ENCODE assay signal across 13 mouse cellular contexts in genomic region chr15:56197425-56198201, GRCm38 (mm10).
DNase-seq lines count a peak whose midpoint lies in the region; ATAC-seq and TF ChIP-seq lines count a peak whose summit lies in the region.
"Had no signal": no experiment of that assay in that cellular context is flagged by ENCODE, and none has a peak within 500 bp of the region (broad histone marks: within the 10 kb centered on the region; RNA-seq: fewer than 3 reads in every experiment).

No protein-coding gene starts in this region.

- H3K4me3 ChIP-seq in forebrain, embryonic 13.5 days = no peak overlapping the region
- no peak overlapping the region for H3K4me3 ChIP-seq in forebrain, embryonic 10.5 days
- H3K4me3 ChIP-seq: embryonic facial prominence, embryonic 12.5 days had no signal

- H3K27ac ChIP-seq in forebrain, embryonic 13.5 days = no peak overlapping the region
- H3K27ac ChIP-seq in forebrain, embryonic 10.5 days = no peak overlapping the region
- H3K27ac ChIP-seq: embryonic facial prominence, embryonic 12.5 days; hindbrain, embryonic 14.5 days; liver, embryonic 14.5 days had no signal

- no peaks in the 10 kb centered on the region for H3K36me3 ChIP-seq in forebrain, embryonic 13.5 days (ENCODE audit: poor library complexity, severe bottlenecking)
- no peaks in the 10 kb centered on the region for H3K36me3 ChIP-seq in forebrain, embryonic 10.5 days (replicated peaks)
- H3K36me3 ChIP-seq: embryonic facial prominence, embryonic 12.5 days had no signal

- no peaks in the 10 kb centered on the region for H3K9me3 ChIP-seq in forebrain, embryonic 13.5 days (replicated peaks)
- H3K9me3 ChIP-seq in forebrain, embryonic 10.5 days = no peaks in the 10 kb centered on the region
- H3K9me3 ChIP-seq: embryonic facial prominence, embryonic 12.5 days had no signal

- H3K9ac ChIP-seq in forebrain, embryonic 13.5 days = no peak overlapping the region
- H3K9ac ChIP-seq: embryonic facial prominence, embryonic 12.5 days; hindbrain, embryonic 14.5 days; liver, embryonic 14.5 days had no signal

- intact Hi-C loops in left cerebral cortex, postnatal 25 days (cut with DNase I) = no loop called here
- intact Hi-C loops in left cerebral cortex, postnatal 4 days (cut with DNase I) = no loop called here

- 69% methylated on average over 1 of the region's 1 CpGs for WGBS in forebrain, embryonic 13.5 days
- 77% methylated on average over 1 of the region's 1 CpGs for WGBS in forebrain, embryonic 10.5 days

- peak; percentile 77; the same call in 1 of the 2 replicates for ATAC-seq in forebrain, embryonic 13.5 days

- no peak for DNase-seq in forebrain, embryonic 10.5 days (ENCODE audit: extremely low spot score, low spot score)
- peak; percentile 1 to 3 for DNase-seq in left cerebral cortex, postnatal 25 days (ENCODE audit: low spot score in 2 of 2)
- no peak for DNase-seq in left cerebral cortex, postnatal 4 days
- peak; percentile 70 for DNase-seq in brain, embryonic 14.5 days (ENCODE audit: low read depth)
- DNase-seq in layer of hippocampus, adult 8-10 months (ENCODE audit: low spot score in 2 of 2) = peak; percentile 13 to 31
- no peak for DNase-seq in spleen, postnatal 4 days (ENCODE audit: low spot score in 2 of 2)
- no peak for DNase-seq in urinary bladder, postnatal 25 days (ENCODE audit: low spot score)
- DNase-seq: cerebellum, adult 8-10 months; gastrocnemius, postnatal 36 days had no signal

- no peaks in the 10 kb centered on the region for H3K4me1 ChIP-seq in forebrain, embryonic 13.5 days
- H3K4me1 ChIP-seq in forebrain, embryonic 10.5 days = no peaks in the 10 kb centered on the region

- H3K27me3 ChIP-seq in forebrain, embryonic 13.5 days = no peaks in the 10 kb centered on the region
- no peaks in the 10 kb centered on the region for H3K27me3 ChIP-seq in forebrain, embryonic 10.5 days (ENCODE audit: poor library complexity, severe bottlenecking)
- H3K27me3 ChIP-seq: embryonic facial prominence, embryonic 12.5 days had no signal

- TF ChIP-seq POLR2A in brain, embryonic 14.5 days (IDR thresholded peaks at IDR 0.05; ENCODE audit: borderline replicate concordance, extremely low read depth, insufficient read depth, insufficient read length, poor library complexity, severe bottlenecking) = no peak

- no peak for TF ChIP-seq CTCF in brain, embryonic 14.5 days (IDR thresholded peaks at IDR 0.05; ENCODE audit: borderline replicate concordance, extremely low read depth, insufficient read depth, insufficient read length)

- no peak overlapping the region for H3K4me2 ChIP-seq in forebrain, embryonic 13.5 days
- H3K4me2 ChIP-seq: embryonic facial prominence, embryonic 12.5 days; hindbrain, embryonic 14.5 days had no signal

Comparison
In these comparisons a context has a peak if more than half of its experiments do, and no peak if none do; other contexts are left out.
1. DNase-seq: peak in left cerebral cortex, postnatal 25 days (2 of 2), brain, embryonic 14.5 days (single experiment) and layer of hippocampus, adult 8-10 months (2 of 2); none in forebrain, embryonic 10.5 days (single experiment), left cerebral cortex, postnatal 4 days (single experiment), spleen, postnatal 4 days (0 of 2) and urinary bladder, postnatal 25 days (single experiment).